Mouse (Mus musculus) hindbrain, embryonic 11.5 days (tissue): ENCODE data around the gene Rpl4. TPM values are rescaled to one million over a fixed set of nuclear protein-coding genes. Genes with fewer than 3 reads are reported as not detected.

Experiments
- ATAC-seq: fragments of 200-750 bp; cut with Nextera tagmentation; 2 replicates; pipeline ENCODE4 v1.8.0; 2017; ENCODE audit warnings: mild to moderate bottlenecking, moderate TSS enrichment, moderate library complexity; ENCODE audit not compliant: low FRiP score
- DNase-seq: peaks from one replicate; pipeline ENCODE4 v3.0.0-alpha.2; 2015; ENCODE audit warnings: low spot score
- H3K27ac ChIP-seq: fragments of 300-500 bp; sonication (generic); 2 replicates; pipeline ENCODE4 v1.5.1; 2014; ENCODE audit warnings: mild to moderate bottlenecking, low read depth, low read length
- H3K27me3 ChIP-seq: fragments of 300-500 bp; sonication (generic); 2 replicates; pipeline ENCODE4 v1.6.1; 2014; ENCODE audit warnings: mild to moderate bottlenecking, low read length, moderate library complexity, mixed read lengths; ENCODE audit not compliant: control insufficient read depth, insufficient read depth
- H3K36me3 ChIP-seq: fragments of 300-500 bp; sonication (generic); 2 replicates; pipeline ENCODE4 v1.6.1; 2014; ENCODE audit warnings: mild to moderate bottlenecking, low read length, moderate library complexity, mixed read lengths; ENCODE audit not compliant: control insufficient read depth, insufficient read depth
- H3K4me1 ChIP-seq: fragments of 300-500 bp; sonication (generic); replicated peaks from 2 replicates; pipeline ENCODE4 v1.6.1; 2014; ENCODE audit warnings: low read length, mixed read lengths; ENCODE audit not compliant: control insufficient read depth, insufficient read depth
- H3K4me2 ChIP-seq: fragments of 300-500 bp; sonication (generic); replicated peaks from 2 replicates; pipeline ENCODE4 v1.6.1; 2014; ENCODE audit warnings: mild to moderate bottlenecking, low read depth, low read length
- H3K4me3 ChIP-seq: fragments of 300-500 bp; sonication (generic); 2 replicates; pipeline ENCODE4 v1.5.1; 2014; ENCODE audit warnings: low read depth, low read length
- H3K9ac ChIP-seq: fragments of 300-500 bp; sonication (generic); 2 replicates; pipeline ENCODE4 v1.6.1; 2014; ENCODE audit warnings: low read depth, low read length
- H3K9me3 ChIP-seq: fragments of 300-500 bp; sonication (generic); 2 replicates; pipeline ENCODE4 v1.6.1; 2016; ENCODE audit warnings: low read length; ENCODE audit not compliant: control insufficient read depth
- WGBS: fragments of 180-500 bp; shearing (Covaris S2); extraction: QIAGEN DNeasy Blood & Tissue Kit; methylation state at CpG from one replicate; pipeline ENCODE4 v1.1.7; 2014; 5-methylcytosine and 5-hydroxymethylcytosine counted together
- polyA plus RNA-seq: library from polyadenylated mRNA; unstranded; fragments of >200 nt; fragmentation: Nextera tagmentation; extraction: Ambion mirVana; gene quantifications from 2 replicates; pipeline ENCODE4 v1.2.1, GENCODE M21; 2014

Gene Rpl4
- polyA plus RNA-seq, 1 experiment from 2014 or later, result 1,121 TPM

- no peak for DNase-seq
- no peaks in the 10 kb centered on the region for H3K36me3 ChIP-seq
- ATAC-seq, result no peak
- WGBS, result 94% methylated on average over 4 of the region's 4 CpGs
- no peaks in the 10 kb centered on the region for H3K27me3 ChIP-seq
- H3K4me3 ChIP-seq, result no peak overlapping the region
- H3K4me2 ChIP-seq, result no peak overlapping the region
- no peaks in the 10 kb centered on the region for H3K4me1 ChIP-seq
- no peaks in the 10 kb centered on the region for H3K9me3 ChIP-seq
- H3K9ac ChIP-seq, result no peak overlapping the region
- no peak overlapping the region for H3K27ac ChIP-seq
Observed at GRCm38 (mm10) chr9:64221480-64221879, 48.3 kb downstream of the Rpl4 start.

GRCm38 (mm10) chr9:64222098-64222497, 48.9 kb downstream of the Rpl4 start:
- H3K27me3 ChIP-seq, result no peaks in the 10 kb centered on the region
- no peak overlapping the region for H3K9ac ChIP-seq
- H3K36me3 ChIP-seq, result no peaks in the 10 kb centered on the region
- ATAC-seq (no peak), DNase-seq (no peak)
- no peak overlapping the region for H3K27ac ChIP-seq
- H3K4me1 ChIP-seq, result no peaks in the 10 kb centered on the region
- no peak overlapping the region for H3K4me2 ChIP-seq
- WGBS, result 74% methylated on average over 2 of the region's 2 CpGs
- no peak overlapping the region for H3K4me3 ChIP-seq
- H3K9me3 ChIP-seq, result no peaks in the 10 kb centered on the region

GRCm38 (mm10) chr9:64225805-64226204, 52.6 kb downstream of the Rpl4 start:
- Histone ChIP-seq H3K4me3 (no peak overlapping the region), H3K36me3 (no peaks in the 10 kb centered on the region), H3K4me1 (no peaks in the 10 kb centered on the region), H3K27ac (no peak overlapping the region), H3K27me3 (no peaks in the 10 kb centered on the region), H3K9ac (no peak overlapping the region), H3K9me3 (no peaks in the 10 kb centered on the region), H3K4me2 (no peak overlapping the region)
- ATAC-seq (no peak), DNase-seq (no peak)

GRCm38 (mm10) chr9:64227736-64228135, 54.6 kb downstream of the Rpl4 start:
- Histone ChIP-seq H3K4me2 (no peak overlapping the region), H3K4me3 (no peak overlapping the region), H3K36me3 (no peaks in the 10 kb centered on the region), H3K4me1 (no peaks in the 10 kb centered on the region; the same call in 1 of the 2 replicates), H3K27me3 (no peaks in the 10 kb centered on the region), H3K27ac (no peak overlapping the region), H3K9me3 (no peaks in the 10 kb centered on the region), H3K9ac (no peak overlapping the region)
- WGBS, result 88% methylated on average over 12 of the region's 12 CpGs
- no peak for DNase-seq
- no peak for ATAC-seq

Other genes with a start within 250 kb of the Rpl4 start
- gene Smad6, start 151.3 kb upstream of the Rpl4 start, polyA plus RNA-seq, result 5.5 and 7.1 TPM in 2 replicates
- gene Lctl, start 56.2 kb upstream of the Rpl4 start, polyA plus RNA-seq, result not detected in 2 replicates
- 27.0 and 27.9 TPM in 2 replicates for gene Zwilch, start 271 bp upstream of the Rpl4 start, polyA plus RNA-seq
- gene Snapc5, start 5.9 kb downstream of the Rpl4 start, polyA plus RNA-seq, result 33.4 and 37.4 TPM in 2 replicates
- gene Uchl4, start 61.8 kb downstream of the Rpl4 start, polyA plus RNA-seq, result 4.0 and 5.2 TPM in 2 replicates
- 71.8 and 79.1 TPM in 2 replicates for gene Map2k1, start 80.3 kb downstream of the Rpl4 start, polyA plus RNA-seq
- gene Tipin, start 108.2 kb downstream of the Rpl4 start, polyA plus RNA-seq, result 226 and 233 TPM in 2 replicates
- gene Dis3l, start 167.9 kb downstream of the Rpl4 start, polyA plus RNA-seq, result 21.7 and 25.7 TPM in 2 replicates
- gene Megf11, start 212.3 kb downstream of the Rpl4 start, polyA plus RNA-seq, result 4.3 and 5.0 TPM in 2 replicates